Mouse (Mus musculus): Measurements from ENCODE around the gene Pigz. TPM values are rescaled to one million over a fixed set of nuclear protein-coding genes. Genes with fewer than 3 reads are reported as not detected.

Gene Pigz
- 5.2 and 5.7 TPM in 2 replicates for polyA plus RNA-seq (2015; fragmentation: Nextera tagmentation; extraction: Ambion mirVana)

GRCm38 (mm10) chr16:31933751-31934549, at the start of gene Pigz:
Gene Pigz, plus strand, starts transcription at chr16:31933851.
- Histone ChIP-seq H3K4me1 (peaks cover 36% of the 10 kb centered on the region), H3K9ac (replicated peaks) (peak within 1 kb of the TSS; percentile 67), H3K27me3 (replicated peaks) (0 out of 2 replicates have a peak, but pooled peaks cover 3% of the 10 kb centered on the region), H3K4me2 (peak within 1 kb of the TSS; percentile 89), H3K36me3 (no peaks in the 10 kb centered on the region), H3K4me3 (replicated peaks) (peak within 1 kb of the TSS; percentile 49), H3K27ac (replicated peaks) (peak within 1 kb of the TSS; percentile 97), H3K9me3 (replicated peaks) (no peaks in the 10 kb centered on the region)
- WGBS = 3% methylated on average over 42 of the region's 42 CpGs
- peak; percentile 9; the same call in 1 of the 2 replicates for ATAC-seq (ENCODE audit: low FRiP score)

- Histone ChIP-seq H3K27me3 (replicated peaks) (no peaks in the 10 kb centered on the region), H3K4me2 (peak overlapping the region; percentile 13; the same call in 1 of the 2 replicates), H3K36me3 (no peaks in the 10 kb centered on the region), H3K4me3 (replicated peaks) (no peak overlapping the region), H3K9ac (replicated peaks) (no peak overlapping the region), H3K27ac (replicated peaks) (no peak overlapping the region), H3K9me3 (replicated peaks) (no peaks in the 10 kb centered on the region), H3K4me1 (peaks cover 21% of the 10 kb centered on the region)
- ATAC-seq (ENCODE audit: low FRiP score) = no peak
- 18% methylated on average over 6 of the region's 6 CpGs for WGBS
Observed at GRCm38 (mm10) chr16:31883902-31884301, 49.7 kb upstream of the Pigz start.

DNA sequence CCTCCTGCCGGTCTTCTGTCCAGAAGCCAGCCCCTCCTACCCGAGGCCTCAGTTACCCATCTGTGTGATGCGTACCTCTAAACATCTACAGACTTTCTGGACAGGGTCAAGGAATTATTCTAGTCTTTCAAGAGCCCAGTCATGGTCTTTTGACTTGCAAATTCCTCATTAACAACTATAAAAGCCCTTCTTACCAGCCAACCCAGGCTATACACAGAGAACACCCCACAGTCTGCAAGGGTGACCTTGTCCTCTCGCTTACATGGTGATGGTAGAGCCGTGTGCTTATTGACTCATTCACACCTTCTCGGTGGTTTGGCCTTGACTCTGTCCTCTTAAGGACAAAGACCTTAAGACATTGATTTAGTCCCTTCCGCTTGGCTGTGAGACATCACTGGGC, 42.7 kb upstream of the Pigz start:
- no peaks in the 10 kb centered on the region for H3K36me3 ChIP-seq
- no peaks in the 10 kb centered on the region for H3K4me1 ChIP-seq

DNA sequence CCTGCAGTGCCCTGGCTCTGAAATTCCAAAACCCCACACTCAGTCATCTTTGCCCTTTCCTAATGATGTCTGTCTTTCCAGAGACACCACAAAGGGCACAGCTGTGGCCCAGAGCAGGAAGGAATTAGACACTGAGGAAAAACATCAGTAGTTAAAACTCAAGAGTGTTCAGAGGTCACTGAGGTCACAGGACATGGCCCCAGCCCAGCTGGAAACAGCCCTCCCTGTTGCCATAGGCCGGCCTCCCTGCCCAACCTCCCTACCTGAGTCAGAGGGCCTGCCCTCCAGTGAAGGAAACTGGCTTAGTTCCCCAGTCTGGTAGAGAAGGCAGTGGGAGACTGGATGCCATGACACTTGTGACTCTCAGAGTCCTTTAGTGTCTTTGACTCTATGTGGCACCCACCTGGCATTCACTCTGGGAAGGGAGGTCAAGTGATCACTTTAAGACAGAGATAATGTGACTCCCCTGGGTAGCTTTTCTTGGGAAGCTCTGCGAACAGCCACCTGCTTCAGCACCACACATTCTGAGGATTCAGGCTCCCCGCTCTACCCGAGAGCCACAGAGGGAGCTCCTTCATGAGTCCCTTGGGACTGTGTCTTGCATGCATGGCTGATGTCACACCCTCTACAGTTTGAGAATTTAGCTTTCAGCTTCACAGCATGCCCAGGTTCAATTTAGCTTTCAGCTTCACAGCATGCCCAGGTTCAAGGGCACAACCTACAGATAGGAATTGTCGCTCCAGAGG, 40.1 kb upstream of the Pigz start:
- WGBS = 61% methylated on average over 5 of the region's 5 CpGs
- H3K4me3 ChIP-seq (replicated peaks) = no peak overlapping the region
- no peak overlapping the region for H3K9ac ChIP-seq (replicated peaks)
- H3K27me3 ChIP-seq (replicated peaks) = no peaks in the 10 kb centered on the region
- H3K36me3 ChIP-seq = no peaks in the 10 kb centered on the region
- H3K9me3 ChIP-seq (replicated peaks) = no peaks in the 10 kb centered on the region
- no peak overlapping the region for H3K27ac ChIP-seq (replicated peaks)
- H3K4me1 ChIP-seq = peaks cover 20% of the 10 kb centered on the region
- no peak for ATAC-seq (ENCODE audit: low FRiP score)
- no peak overlapping the region for H3K4me2 ChIP-seq

More for the DNA sequence above, 42.7 kb upstream of the Pigz start:
- no peak overlapping the region for H3K4me2 ChIP-seq
- no peaks in the 10 kb centered on the region for H3K9me3 ChIP-seq (replicated peaks)
- no peak overlapping the region for H3K9ac ChIP-seq (replicated peaks)
- 44% methylated on average over 7 of the region's 7 CpGs for WGBS
- H3K27ac ChIP-seq (replicated peaks) = no peak overlapping the region
- no peak for ATAC-seq (ENCODE audit: low FRiP score)
- no peak overlapping the region for H3K4me3 ChIP-seq (replicated peaks)
- no peaks in the 10 kb centered on the region for H3K27me3 ChIP-seq (replicated peaks)

DNA sequence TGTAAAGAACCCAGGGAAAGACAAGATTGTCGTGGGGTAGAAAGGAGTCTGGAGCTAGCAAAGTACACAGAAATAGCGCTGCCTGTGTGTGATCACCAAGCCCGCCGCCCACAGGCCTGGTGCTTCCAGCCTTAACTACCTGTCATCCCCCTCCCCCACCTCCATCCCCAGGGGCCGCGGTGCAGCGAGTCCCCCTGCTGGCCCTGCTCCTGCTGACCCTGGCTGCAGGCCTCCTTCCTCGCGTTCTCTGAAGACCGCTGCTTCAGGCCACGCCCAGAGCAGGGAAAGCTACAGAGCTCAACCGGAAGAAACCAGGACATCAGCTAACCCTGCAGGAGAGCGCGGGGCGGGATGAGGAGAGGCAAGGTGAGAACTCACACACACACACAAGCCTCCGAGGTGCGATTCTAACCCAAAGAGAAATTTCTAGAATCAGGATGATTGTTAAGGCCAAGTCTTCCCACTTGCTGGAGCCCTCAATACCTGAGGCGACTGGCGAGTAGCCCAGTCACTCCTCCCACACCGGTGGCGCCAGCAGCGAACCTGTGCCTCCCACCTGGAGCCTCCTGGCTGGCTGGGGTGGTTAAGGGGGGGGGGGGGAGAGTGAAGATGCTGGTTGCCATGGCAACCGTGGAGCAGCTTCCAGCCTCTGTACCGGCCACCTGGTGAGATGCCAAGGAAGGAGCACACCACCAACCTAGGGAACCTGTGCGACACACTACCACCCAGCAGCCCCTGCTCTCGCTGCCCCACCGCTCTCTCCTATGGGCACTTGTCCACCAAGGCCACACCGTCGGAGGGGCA, 36.5 kb upstream of the Pigz start:
- peak; percentile 71 for ATAC-seq (ENCODE audit: low FRiP score)
- peak overlapping the region; percentile 26 for H3K4me3 ChIP-seq (replicated peaks)
- H3K27ac ChIP-seq (replicated peaks) = peak overlapping the region; percentile 74
- peak overlapping the region; percentile 46 for H3K9ac ChIP-seq (replicated peaks)
- H3K36me3 ChIP-seq = no peaks in the 10 kb centered on the region
- peaks cover 26% of the 10 kb centered on the region for H3K4me1 ChIP-seq
- H3K4me2 ChIP-seq = peak overlapping the region; percentile 60
- WGBS = 14% methylated on average over 29 of the region's 29 CpGs
- no peaks in the 10 kb centered on the region for H3K9me3 ChIP-seq (replicated peaks)
- H3K27me3 ChIP-seq (replicated peaks) = no peaks in the 10 kb centered on the region

- Histone ChIP-seq H3K4me3 (replicated peaks) (no peak overlapping the region), H3K9me3 (replicated peaks) (no peaks in the 10 kb centered on the region), H3K9ac (replicated peaks) (no peak overlapping the region), H3K27me3 (replicated peaks) (no peaks in the 10 kb centered on the region), H3K4me2 (0 out of 2 replicates have a peak overlapping the region, but pooled peaks have one; percentile 6), H3K4me1 (peaks cover 26% of the 10 kb centered on the region), H3K36me3 (no peaks in the 10 kb centered on the region), H3K27ac (replicated peaks) (peak overlapping the region; percentile 56)
- peak; percentile 51 for ATAC-seq (ENCODE audit: low FRiP score)
- WGBS = 73% methylated on average over 18 of the region's 18 CpGs
Observed at GRCm38 (mm10) chr16:31898546-31899326, 34.9 kb upstream of the Pigz start.

DNA sequence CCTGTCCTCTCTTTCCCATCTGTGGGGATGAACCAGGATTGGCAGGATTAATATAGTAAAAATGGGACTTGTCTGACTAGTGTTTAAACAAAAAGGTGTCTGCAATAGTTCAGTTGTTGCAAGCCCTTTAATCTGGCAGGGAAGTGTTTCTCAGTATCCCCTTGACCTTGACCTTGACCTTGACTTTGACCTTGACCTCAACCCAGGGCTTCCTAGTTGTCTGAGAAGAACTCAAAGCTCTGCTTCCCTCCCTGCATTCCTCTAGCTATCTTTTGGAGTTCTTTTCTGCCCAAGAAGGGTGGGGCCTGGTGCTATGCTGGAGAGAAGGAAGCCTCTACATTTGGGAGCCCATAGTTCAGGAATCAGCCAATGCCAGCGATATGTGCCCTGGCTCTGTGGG, 31.8 kb upstream of the Pigz start:
- Histone ChIP-seq H3K4me2 (no peak overlapping the region), H3K9me3 (replicated peaks) (no peaks in the 10 kb centered on the region)
- ATAC-seq (ENCODE audit: low FRiP score) = no peak

GRCm38 (mm10) chr16:31903239-31903638, 30.4 kb upstream of the Pigz start:
- no peak for ATAC-seq (ENCODE audit: low FRiP score)
- no peaks in the 10 kb centered on the region for H3K9me3 ChIP-seq (replicated peaks)
- no peaks in the 10 kb centered on the region for H3K36me3 ChIP-seq
- no peaks in the 10 kb centered on the region for H3K27me3 ChIP-seq (replicated peaks)
- H3K4me1 ChIP-seq = peaks cover 23% of the 10 kb centered on the region
- no peak overlapping the region for H3K4me2 ChIP-seq
- H3K9ac ChIP-seq (replicated peaks) = no peak overlapping the region
- WGBS = 91% methylated on average over 8 of the region's 8 CpGs
- H3K4me3 ChIP-seq (replicated peaks) = no peak overlapping the region
- no peak overlapping the region for H3K27ac ChIP-seq (replicated peaks)

More for the DNA sequence above, 31.8 kb upstream of the Pigz start:
- Histone ChIP-seq H3K27me3 (replicated peaks) (no peaks in the 10 kb centered on the region), H3K4me1 (peaks cover 35% of the 10 kb centered on the region), H3K9ac (replicated peaks) (no peak overlapping the region), H3K27ac (replicated peaks) (no peak overlapping the region), H3K36me3 (no peaks in the 10 kb centered on the region), H3K4me3 (replicated peaks) (no peak overlapping the region)
- 92% methylated on average over 1 of the region's 1 CpGs for WGBS

DNA sequence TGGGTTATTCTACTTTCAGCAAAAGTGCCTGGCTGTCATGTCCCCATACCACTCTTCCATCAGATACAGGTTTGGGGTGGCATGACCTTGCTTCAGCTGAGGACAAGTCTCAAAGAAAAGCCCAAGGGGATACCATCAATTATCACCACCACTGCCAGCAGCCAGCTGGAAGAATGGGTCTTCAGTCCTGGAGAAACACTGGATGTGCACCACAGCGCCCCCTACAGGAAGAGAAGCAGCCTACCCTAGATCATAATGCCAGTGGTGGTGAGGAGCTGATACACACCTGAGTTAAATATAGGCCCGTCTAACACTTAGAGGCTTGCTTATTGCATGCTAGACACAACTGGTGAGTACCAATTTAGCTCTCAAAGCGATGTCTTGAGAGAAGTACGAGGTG, 28.3 kb upstream of the Pigz start:
- WGBS = 77% methylated on average over 4 of the region's 4 CpGs
- peaks cover 14% of the 10 kb centered on the region for H3K4me1 ChIP-seq

GRCm38 (mm10) chr16:31905891-31906825, 27.5 kb upstream of the Pigz start:
- WGBS = 41% methylated on average over 20 of the region's 20 CpGs
- H3K4me3 ChIP-seq (replicated peaks) = no peak overlapping the region
- ATAC-seq (ENCODE audit: low FRiP score) = peak; percentile 60; the same call in 1 of the 2 replicates
- peaks cover 14% of the 10 kb centered on the region for H3K4me1 ChIP-seq
- H3K9ac ChIP-seq (replicated peaks) = no peak overlapping the region
- H3K36me3 ChIP-seq = no peaks in the 10 kb centered on the region
- no peaks in the 10 kb centered on the region; the same call in 1 of the 2 replicates for H3K27me3 ChIP-seq (replicated peaks)
- H3K4me2 ChIP-seq = peak overlapping the region; percentile 48
- H3K9me3 ChIP-seq (replicated peaks) = no peaks in the 10 kb centered on the region
- H3K27ac ChIP-seq (replicated peaks) = 0 out of 2 replicates have a peak overlapping the region, but pooled peaks have one; percentile 38

More for the DNA sequence above, 28.3 kb upstream of the Pigz start:
- H3K4me3 ChIP-seq (replicated peaks) = no peak overlapping the region
- no peaks in the 10 kb centered on the region for H3K36me3 ChIP-seq
- no peak overlapping the region for H3K4me2 ChIP-seq
- H3K27me3 ChIP-seq (replicated peaks) = no peaks in the 10 kb centered on the region
- no peaks in the 10 kb centered on the region for H3K9me3 ChIP-seq (replicated peaks)
- no peak overlapping the region for H3K27ac ChIP-seq (replicated peaks)
- ATAC-seq (ENCODE audit: low FRiP score) = no peak
- no peak overlapping the region for H3K9ac ChIP-seq (replicated peaks)
